Mouse (Mus musculus) left cerebral cortex, postnatal 10 days (tissue): Measurements from ENCODE around the gene Asb11. TPM values are rescaled to one million over a fixed set of nuclear protein-coding genes. Genes with fewer than 3 reads are reported as not detected.

Experiments
- DNase-seq, 2 experiments: peaks; one replicate each; pipeline ENCODE4 v3.0.0; 2021 to 2022; ENCODE audit warnings: low spot score in 2 of 2, mixed read lengths in 1 of 2; ENCODE audit errors: extremely low spot score in 1 of 2
- intact Hi-C: fragments of 180-260 bp; cut with DNase I; formaldehyde crosslinking; loops from one replicate; pipeline ENCODE4 v1.15.1; 2025
- total RNA-seq, 2 experiments: library from RNA; stranded (reverse); gene quantifications; 2 replicates each; pipeline ENCODE4 v1.2.3; 2021

Gene Asb11
- total RNA-seq, 2 experiments from 2014 or later = 2.8 to 3.4 TPM

- DNase-seq = no peak
- intact Hi-C loops = no loop called here
Observed at GRCm38 (mm10) chrX:164440140-164440539, 3.3 kb downstream of the Asb11 start.

- intact Hi-C loops = no loop called here
- no peak for DNase-seq
Observed at GRCm38 (mm10) chrX:164440703-164441102, 3.9 kb downstream of the Asb11 start.

- intact Hi-C loops = no loop called here
- no peak for DNase-seq
Observed at GRCm38 (mm10) chrX:164441306-164441705, 4.5 kb downstream of the Asb11 start.

GRCm38 (mm10) chrX:164445601-164446000 lies 8.8 kb downstream of the Asb11 start:
- no peak for DNase-seq
- intact Hi-C loops = no loop called here

- DNase-seq = no peak
- intact Hi-C loops = no loop called here
Observed at GRCm38 (mm10) chrX:164446106-164446551, 9.3 kb downstream of the Asb11 start.

GRCm38 (mm10) chrX:164446835-164447681 lies 10.3 kb downstream of the Asb11 start:
- no peak for DNase-seq
- intact Hi-C loops = no loop called here

- intact Hi-C loops = loop anchor here (2.0 kb wide), 1 partner anchor 261 kb away; no protein-coding TSS in a partner anchor
- no peak for DNase-seq
Observed at GRCm38 (mm10) chrX:164447682-164448071, 10.9 kb downstream of the Asb11 start.

GRCm38 (mm10) chrX:164449201-164449600 lies 12.4 kb downstream of the Asb11 start:
- DNase-seq = peak; percentile 15 to 32

GRCm38 (mm10) chrX:164459205-164459878 lies 22.5 kb downstream of the Asb11 start:
- intact Hi-C loops = no loop called here
- DNase-seq = no peak

More at GRCm38 (mm10) chrX:164449201-164449600, 12.4 kb downstream of the Asb11 start:
- intact Hi-C loops = loop anchor here (2.0 kb wide), 1 partner anchor 262 kb away; no protein-coding TSS in a partner anchor

- DNase-seq = no peak
- intact Hi-C loops = no loop called here
Observed at GRCm38 (mm10) chrX:164502258-164502657, 65.5 kb downstream of the Asb11 start.

- intact Hi-C loops = no loop called here
- no peak for DNase-seq
Observed at GRCm38 (mm10) chrX:164505709-164506498, 69.1 kb downstream of the Asb11 start, which contains the start of gene Asb9. Asb9 (plus strand) TSS chrX:164506327.

- DNase-seq = no peak
- intact Hi-C loops = no loop called here
Observed at GRCm38 (mm10) chrX:164507068-164507467, 70.3 kb downstream of the Asb11 start.

GRCm38 (mm10) chrX:164508728-164509127 lies 71.9 kb downstream of the Asb11 start:
- no peak for DNase-seq

More at GRCm38 (mm10) chrX:164508728-164509127, 71.9 kb downstream of the Asb11 start:
- intact Hi-C loops = no loop called here

Other genes with a start within 250 kb of the Asb11 start
- gene Bmx, start 178.8 kb upstream of the Asb11 start, total RNA-seq = under 1 TPM; 0.49 to 0.94 TPM
- gene Pir, start 167.6 kb upstream of the Asb11 start, total RNA-seq = 1 to 10 TPM; 2.4 to 3.8 TPM
- gene Vegfd, start 63.6 kb upstream of the Asb11 start, total RNA-seq = 1 to 10 TPM; 3.3 to 3.6 TPM
- gene Piga, start 17.2 kb upstream of the Asb11 start, total RNA-seq = 1 to 10 TPM; 5.7 TPM
- gene Asb9, start 69.3 kb downstream of the Asb11 start, total RNA-seq = not detected